Mouse (Mus musculus): ENCODE measurements at regions not wholly inside any gene's neighbourhood (a gene's known extent, or its start where the extent isn't known, plus 50 kb on each side); places are given as distances from the start of the nearest gene placed in this dataset.

DNA sequence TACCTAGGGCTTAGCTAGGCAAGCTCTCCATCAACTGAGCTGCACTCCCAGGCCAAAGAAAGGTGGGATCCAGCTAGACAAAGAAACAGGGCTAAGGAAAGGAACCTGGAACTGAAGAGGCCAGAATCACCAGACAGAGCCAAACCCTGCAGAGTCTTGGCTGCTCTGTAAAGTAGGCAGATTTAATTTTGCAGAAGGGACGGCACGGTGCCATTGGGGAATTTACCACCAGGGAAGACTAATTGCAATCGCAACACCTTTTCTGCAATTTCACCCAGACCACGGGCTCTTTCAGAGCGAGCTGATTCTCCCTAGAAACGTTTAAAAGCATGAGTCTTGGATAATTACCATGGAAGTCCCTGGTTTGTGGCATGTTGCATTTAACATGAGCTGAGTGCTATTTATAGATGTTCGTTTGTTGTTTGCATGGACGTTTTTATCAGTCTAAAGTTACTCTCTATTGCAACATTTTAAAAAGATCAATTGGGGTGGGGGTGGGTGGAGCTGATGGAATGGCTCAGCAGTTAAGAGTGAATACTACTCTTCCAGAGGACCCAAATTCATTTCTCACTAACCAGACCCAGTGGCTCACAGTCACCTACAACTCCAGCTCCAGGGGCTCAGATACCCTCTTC lies 144.0 kb upstream of the Plekha5 start:
- Histone ChIP-seq H3K4me3 (ENCODE audit: insufficient read depth, low read depth, low read length) (no peak overlapping the region), H3K27ac (replicated peaks; ENCODE audit: low read depth, low read length) (no peak overlapping the region), H3K4me1 (ENCODE audit: control insufficient read depth, insufficient read depth, insufficient read length, low read length) (no peaks in the 10 kb centered on the region)

DNA sequence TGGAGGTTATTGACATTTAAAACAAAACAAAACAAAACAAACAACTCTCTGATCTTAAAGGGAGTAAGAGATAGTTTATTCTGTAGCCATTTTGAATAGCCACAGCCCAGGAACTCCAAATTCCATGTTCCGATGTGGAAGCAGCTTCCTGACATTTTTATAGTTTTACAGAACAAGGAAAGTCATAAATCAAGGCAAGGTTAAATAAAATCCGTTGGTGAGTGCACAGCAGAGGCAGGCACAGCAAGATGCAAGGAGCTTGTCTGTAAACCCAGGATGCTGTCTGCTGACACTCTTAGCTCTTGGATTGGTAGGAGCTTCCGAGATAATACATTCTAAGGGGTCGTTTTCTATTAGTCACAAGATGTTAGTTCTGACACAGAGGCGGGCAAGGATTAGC lies 145.1 kb upstream of the Plekha5 start:
- Histone ChIP-seq H3K4me1 (ENCODE audit: control insufficient read depth, insufficient read depth, insufficient read length, low read length) (no peaks in the 10 kb centered on the region), H3K4me3 (ENCODE audit: insufficient read depth, low read depth, low read length) (no peak overlapping the region), H3K27ac (replicated peaks; ENCODE audit: low read depth, low read length) (no peak overlapping the region)

DNA sequence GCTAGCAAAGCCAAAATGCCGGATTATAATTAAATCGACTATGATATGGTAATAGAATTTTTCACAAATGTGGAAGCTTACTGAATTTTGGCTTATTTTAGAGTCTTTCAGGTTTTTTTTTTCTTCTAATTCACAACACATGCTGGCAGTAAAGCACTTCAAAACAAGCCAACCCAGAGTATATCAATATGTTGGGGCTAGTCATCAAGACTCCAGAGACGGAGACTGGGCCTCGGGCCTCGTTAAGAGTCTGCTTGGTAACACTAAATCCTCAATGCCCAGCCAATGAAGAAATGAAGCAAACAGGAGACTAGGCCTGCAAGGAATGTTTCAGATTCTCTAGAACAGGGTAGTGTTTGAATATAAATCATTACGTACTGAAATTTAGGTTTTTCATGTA lies 153.3 kb upstream of the Plekha5 start:
- Histone ChIP-seq H3K4me3 (ENCODE audit: insufficient read depth, low read depth, low read length) (no peak overlapping the region), H3K4me1 (ENCODE audit: control insufficient read depth, insufficient read depth, insufficient read length, low read length) (no peaks in the 10 kb centered on the region)

GRCm38 (mm10) chr6:140268315-140269070 lies 155.4 kb upstream of the Plekha5 start:
- H3K4me1 ChIP-seq (ENCODE audit: control insufficient read depth, insufficient read depth, insufficient read length, low read length): no peaks in the 10 kb centered on the region
- no peak overlapping the region for H3K4me3 ChIP-seq (ENCODE audit: insufficient read depth, low read depth, low read length)
- no peak overlapping the region for H3K27ac ChIP-seq (replicated peaks; ENCODE audit: low read depth, low read length)

More for the DNA sequence above, 153.3 kb upstream of the Plekha5 start:
- H3K27ac ChIP-seq (replicated peaks; ENCODE audit: low read depth, low read length): no peak overlapping the region

DNA sequence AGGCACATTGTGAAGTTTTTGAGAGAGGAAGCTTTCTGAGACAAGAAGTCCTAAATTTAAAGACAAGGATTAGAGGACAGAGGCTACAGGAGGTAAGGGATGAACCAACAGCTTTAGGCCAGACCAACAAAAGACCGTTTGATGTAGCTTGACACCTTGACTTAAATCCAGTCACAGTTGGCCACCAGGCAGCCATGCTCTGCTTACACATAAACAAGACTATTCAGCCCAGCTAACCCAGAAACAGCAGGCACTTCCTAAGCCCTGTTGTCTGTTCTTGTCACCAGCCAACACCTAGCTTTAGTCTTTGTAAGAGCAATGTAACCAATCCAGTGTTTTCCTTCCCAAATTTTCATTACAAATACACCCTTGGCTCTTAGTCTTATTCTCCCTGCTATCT lies 159.9 kb upstream of the Plekha5 start:
- H3K27ac ChIP-seq (replicated peaks; ENCODE audit: low read depth, low read length): no peak overlapping the region
- no peak overlapping the region for H3K4me3 ChIP-seq (ENCODE audit: insufficient read depth, low read depth, low read length)
- no peaks in the 10 kb centered on the region for H3K4me1 ChIP-seq (ENCODE audit: control insufficient read depth, insufficient read depth, insufficient read length, low read length)

DNA sequence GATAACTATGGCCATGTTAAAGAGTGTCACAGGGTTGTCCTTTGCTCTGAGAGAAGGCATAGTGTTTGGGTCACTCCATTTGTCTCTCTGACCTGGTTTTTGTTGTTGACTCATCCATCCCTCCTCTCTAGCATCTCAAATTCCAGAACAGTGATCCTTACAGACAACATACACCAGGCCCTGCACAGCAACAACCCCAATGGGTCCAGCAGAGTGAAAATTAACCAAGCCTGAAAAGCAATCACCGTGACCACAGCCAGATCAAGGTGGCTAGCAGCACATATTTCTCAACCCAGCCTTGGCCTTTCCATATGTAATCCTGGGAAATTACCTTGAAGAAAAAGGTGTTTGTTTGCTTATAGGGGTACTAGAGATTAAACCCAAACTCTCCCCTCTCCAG lies 162.0 kb upstream of the Plekha5 start:
- H3K4me1 ChIP-seq (ENCODE audit: control insufficient read depth, insufficient read depth, insufficient read length, low read length): no peaks in the 10 kb centered on the region
- H3K4me3 ChIP-seq (ENCODE audit: insufficient read depth, low read depth, low read length): no peak overlapping the region
- H3K27ac ChIP-seq (replicated peaks; ENCODE audit: low read depth, low read length): no peak overlapping the region

DNA sequence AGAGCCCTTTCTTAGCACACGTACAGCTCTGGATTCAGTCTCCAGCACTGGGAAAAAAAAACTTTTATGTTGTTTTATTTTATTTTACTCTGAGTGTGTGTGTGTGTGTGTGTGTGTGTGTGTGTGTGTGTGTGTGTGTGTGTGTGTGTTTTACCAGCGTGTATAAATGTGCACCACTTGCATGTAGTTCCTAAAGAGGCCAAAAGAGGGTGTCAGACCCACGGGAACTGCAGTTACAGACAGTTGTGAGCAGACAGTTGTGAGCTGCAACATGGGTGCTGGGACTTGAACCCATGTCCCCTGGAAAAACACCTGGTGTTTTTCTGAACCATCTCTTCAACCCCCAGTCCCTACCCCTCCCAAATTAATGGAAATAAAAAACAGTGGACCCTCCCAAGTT lies 165.1 kb upstream of the Plekha5 start:
- Histone ChIP-seq H3K4me3 (ENCODE audit: insufficient read depth, low read depth, low read length) (no peak overlapping the region), H3K27ac (replicated peaks; ENCODE audit: low read depth, low read length) (no peak overlapping the region), H3K4me1 (ENCODE audit: control insufficient read depth, insufficient read depth, insufficient read length, low read length) (no peaks in the 10 kb centered on the region)

- Histone ChIP-seq H3K4me3 (ENCODE audit: insufficient read depth, low read depth, low read length) (no peak overlapping the region), H3K4me1 (ENCODE audit: control insufficient read depth, insufficient read depth, insufficient read length, low read length) (no peaks in the 10 kb centered on the region), H3K27ac (replicated peaks; ENCODE audit: low read depth, low read length) (no peak overlapping the region)
These were observed 165.8 kb upstream of the Plekha5 start for GRCm38 (mm10) chr6:140258101-140258500.

DNA sequence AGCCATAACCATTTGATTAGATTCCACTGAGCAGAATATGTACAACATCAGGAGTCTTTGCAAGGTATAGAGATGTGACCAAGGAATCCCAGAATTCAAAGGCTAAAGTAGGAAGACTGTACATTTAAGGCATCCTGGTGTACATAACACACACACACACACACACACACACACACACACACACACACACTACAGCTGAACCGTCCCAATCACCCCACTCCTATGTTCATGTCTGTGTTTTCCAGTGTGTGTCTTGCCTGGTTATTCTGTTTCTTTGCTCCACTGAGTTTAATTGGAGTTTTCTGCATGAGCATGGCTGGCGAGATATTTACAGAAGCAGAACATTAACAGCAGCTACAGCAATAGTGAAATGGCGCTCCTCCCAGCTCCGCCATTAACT lies 172.3 kb upstream of the Plekha5 start:
- no peak overlapping the region for H3K4me3 ChIP-seq (ENCODE audit: insufficient read depth, low read depth, low read length)
- H3K4me1 ChIP-seq (ENCODE audit: control insufficient read depth, insufficient read depth, insufficient read length, low read length): no peaks in the 10 kb centered on the region
- H3K27ac ChIP-seq (replicated peaks; ENCODE audit: low read depth, low read length): no peak overlapping the region

GRCm38 (mm10) chr6:140243411-140244151 lies 180.3 kb upstream of the Plekha5 start:
- no peak overlapping the region for H3K4me3 ChIP-seq (ENCODE audit: insufficient read depth, low read depth, low read length)
- no peaks in the 10 kb centered on the region for H3K4me1 ChIP-seq (ENCODE audit: control insufficient read depth, insufficient read depth, insufficient read length, low read length)
- H3K27ac ChIP-seq (replicated peaks; ENCODE audit: low read depth, low read length): no peak overlapping the region

- no peaks in the 10 kb centered on the region for H3K4me1 ChIP-seq (ENCODE audit: control insufficient read depth, insufficient read depth, insufficient read length, low read length)
- no peak overlapping the region for H3K4me3 ChIP-seq (ENCODE audit: insufficient read depth, low read depth, low read length)
- H3K27ac ChIP-seq (replicated peaks; ENCODE audit: low read depth, low read length): no peak overlapping the region
These were observed 184.5 kb upstream of the Plekha5 start for GRCm38 (mm10) chr6:140239356-140239755.

DNA sequence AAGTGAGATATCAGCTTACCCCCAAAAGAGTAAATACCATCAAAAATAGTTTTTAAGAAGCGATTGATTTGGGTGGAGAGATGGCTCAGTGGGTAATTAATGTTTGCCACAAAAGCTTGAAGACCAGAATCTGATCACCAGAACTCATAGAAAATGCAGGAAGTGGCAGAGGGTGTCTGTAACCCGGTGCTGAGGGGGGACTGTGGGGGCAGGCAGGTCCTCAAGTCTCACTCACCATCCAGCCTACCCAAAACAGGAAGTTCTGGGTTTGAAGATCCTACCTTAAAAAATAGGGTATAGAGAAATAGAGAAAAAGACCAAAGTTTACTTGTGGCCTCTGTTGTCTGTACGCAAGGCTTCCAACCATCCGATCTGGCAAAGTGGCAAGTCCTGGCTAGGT lies 190.3 kb upstream of the Plcz1 start:
- no peak overlapping the region for H3K4me3 ChIP-seq (ENCODE audit: insufficient read depth, low read depth, low read length)
- no peak overlapping the region for H3K27ac ChIP-seq (replicated peaks; ENCODE audit: low read depth, low read length)
- 0 out of 2 replicates have a peak, but pooled peaks cover 2% of the 10 kb centered on the region for H3K4me1 ChIP-seq (ENCODE audit: control insufficient read depth, insufficient read depth, insufficient read length, low read length)

DNA sequence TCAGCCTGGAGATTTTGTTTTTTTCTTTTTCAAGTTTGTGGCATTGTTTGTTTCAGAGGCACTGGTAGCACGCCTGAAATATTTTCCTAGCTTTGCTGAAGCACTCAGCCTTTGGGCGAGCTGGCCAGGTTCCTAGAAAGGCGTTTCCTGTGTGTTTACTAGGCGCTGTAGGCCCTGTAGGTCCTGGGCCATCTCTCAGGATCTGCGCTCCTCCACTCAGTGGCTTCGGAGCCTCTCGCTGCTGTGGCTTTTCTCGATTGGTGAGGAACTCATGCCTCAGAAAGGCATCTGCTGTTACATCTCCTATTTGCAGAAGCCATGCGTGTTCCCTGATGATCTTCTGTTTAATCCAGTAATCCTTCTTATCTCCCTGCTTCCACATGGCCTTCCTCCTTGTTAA lies 188.0 kb upstream of the Plcz1 start:
- H3K4me1 ChIP-seq (ENCODE audit: control insufficient read depth, insufficient read depth, insufficient read length, low read length): 0 out of 2 replicates have a peak, but pooled peaks cover 2% of the 10 kb centered on the region
- H3K27ac ChIP-seq (replicated peaks; ENCODE audit: low read depth, low read length): no peak overlapping the region
- no peak overlapping the region for H3K4me3 ChIP-seq (ENCODE audit: insufficient read depth, low read depth, low read length)

GRCm38 (mm10) chr6:140228741-140229140 lies 187.5 kb upstream of the Plcz1 start:
- 0 out of 2 replicates have a peak, but pooled peaks cover 2% of the 10 kb centered on the region for H3K4me1 ChIP-seq (ENCODE audit: control insufficient read depth, insufficient read depth, insufficient read length, low read length)
- no peak overlapping the region for H3K4me3 ChIP-seq (ENCODE audit: insufficient read depth, low read depth, low read length)
- no peak overlapping the region for H3K27ac ChIP-seq (replicated peaks; ENCODE audit: low read depth, low read length)

DNA sequence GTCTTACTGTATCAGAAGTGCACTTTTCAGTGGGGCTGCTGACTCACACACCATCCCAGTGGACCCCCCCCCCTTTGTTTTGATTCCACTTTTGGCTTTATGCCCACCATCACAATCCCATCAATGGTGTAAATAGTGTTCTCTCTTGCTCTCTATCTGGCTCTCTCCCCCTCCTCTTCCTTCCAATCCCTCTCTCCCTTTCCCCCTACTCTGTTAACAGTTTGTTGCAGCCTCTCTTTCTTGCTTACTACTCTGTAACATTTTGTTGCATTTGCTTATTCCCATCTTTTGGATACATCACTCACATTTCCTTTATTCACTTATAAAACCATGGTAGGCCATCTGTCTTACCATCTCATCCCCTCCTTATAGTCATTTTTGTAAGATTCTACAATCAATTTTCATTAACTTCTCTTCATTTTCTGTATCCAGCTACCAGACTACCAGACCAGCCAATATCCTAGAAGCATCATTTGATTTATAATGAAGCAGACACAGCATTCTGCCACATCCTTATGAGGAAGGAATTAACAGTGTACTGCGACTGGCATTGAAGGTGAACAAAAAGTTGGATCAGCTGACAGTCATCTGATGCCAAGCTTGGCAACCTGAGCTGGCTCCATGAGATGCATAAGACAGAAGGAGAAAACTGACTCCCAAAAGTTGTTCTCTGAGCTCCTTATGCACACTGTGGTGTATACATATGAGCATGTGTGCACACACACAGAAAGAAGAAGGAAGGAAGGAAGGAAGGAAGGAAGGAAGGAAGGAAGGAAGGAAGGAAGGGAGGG lies 181.5 kb upstream of the Plcz1 start:
- no peak overlapping the region for H3K27ac ChIP-seq (replicated peaks; ENCODE audit: low read depth, low read length)

More for the DNA sequence above, 181.5 kb upstream of the Plcz1 start:
- Histone ChIP-seq H3K4me1 (ENCODE audit: control insufficient read depth, insufficient read depth, insufficient read length, low read length) (no peaks in the 10 kb centered on the region), H3K4me3 (ENCODE audit: insufficient read depth, low read depth, low read length) (no peak overlapping the region)
